ENCODE assay signal across 9 mouse cellular contexts in genomic region chr15:83727626-83728025, GRCm38 (mm10). TPM values are rescaled to one million over a fixed set of nuclear protein-coding genes. Genes with fewer than 3 reads are reported as not detected.
DNase-seq lines count a peak whose midpoint lies in the region; ATAC-seq and TF ChIP-seq lines count a peak whose summit lies in the region.
"Had no signal": no experiment of that assay in that cellular context is flagged by ENCODE, and none has a peak within 500 bp of the region (broad histone marks: within the 10 kb centered on the region; RNA-seq: fewer than 3 reads in every experiment).

No protein-coding gene starts in this region.

- H3K9ac ChIP-seq in forebrain, embryonic 13.5 days: no peak overlapping the region
- H3K9ac ChIP-seq in neural tube, embryonic 15.5 days (replicated peaks): no peak overlapping the region
- H3K9ac ChIP-seq in hindbrain, postnatal 0 days (replicated peaks; ENCODE audit: low read length): no peak overlapping the region

- H3K4me3 ChIP-seq in forebrain, embryonic 10.5 days: no peak overlapping the region
- no peak overlapping the region for H3K4me3 ChIP-seq in forebrain, embryonic 13.5 days
- no peak overlapping the region for H3K4me3 ChIP-seq in neural tube, embryonic 15.5 days (replicated peaks)
- no peak overlapping the region for H3K4me3 ChIP-seq in hindbrain, postnatal 0 days (ENCODE audit: low read length)

- ATAC-seq in forebrain, embryonic 13.5 days: no peak
- no peak for ATAC-seq in neural tube, embryonic 15.5 days (ENCODE audit: low FRiP score)
- no peak for ATAC-seq in hindbrain, postnatal 0 days

- peak overlapping the region; percentile 67 for H3K27ac ChIP-seq in forebrain, embryonic 10.5 days
- no peak overlapping the region for H3K27ac ChIP-seq in forebrain, embryonic 13.5 days
- H3K27ac ChIP-seq in neural tube, embryonic 15.5 days (replicated peaks): no peak overlapping the region
- no peak overlapping the region for H3K27ac ChIP-seq in hindbrain, postnatal 0 days

- H3K36me3 ChIP-seq in forebrain, embryonic 10.5 days (replicated peaks): no peaks in the 10 kb centered on the region
- no peaks in the 10 kb centered on the region for H3K36me3 ChIP-seq in forebrain, embryonic 13.5 days (ENCODE audit: poor library complexity, severe bottlenecking)
- no peaks in the 10 kb centered on the region for H3K36me3 ChIP-seq in neural tube, embryonic 15.5 days
- no peaks in the 10 kb centered on the region for H3K36me3 ChIP-seq in hindbrain, postnatal 0 days (ENCODE audit: insufficient read depth, low read length)

- no peaks in the 10 kb centered on the region for H3K9me3 ChIP-seq in forebrain, embryonic 10.5 days
- H3K9me3 ChIP-seq in forebrain, embryonic 13.5 days (replicated peaks): no peaks in the 10 kb centered on the region
- no peaks in the 10 kb centered on the region for H3K9me3 ChIP-seq in neural tube, embryonic 15.5 days (replicated peaks)
- H3K9me3 ChIP-seq in hindbrain, postnatal 0 days (ENCODE audit: low read length): no peaks in the 10 kb centered on the region

- TF ChIP-seq CTCF in hindbrain, postnatal 0 days (IDR thresholded peaks at IDR 0.05; ENCODE audit: low read depth): peak; percentile 73

- H3K4me2 ChIP-seq in forebrain, embryonic 13.5 days: no peak overlapping the region
- no peak overlapping the region for H3K4me2 ChIP-seq in neural tube, embryonic 15.5 days
- no peak overlapping the region for H3K4me2 ChIP-seq in hindbrain, postnatal 0 days (ENCODE audit: low read depth, low read length)

- H3K4me1 ChIP-seq in forebrain, embryonic 10.5 days: peaks cover 87% of the 10 kb centered on the region
- H3K4me1 ChIP-seq in forebrain, embryonic 13.5 days: peaks cover 29% of the 10 kb centered on the region
- H3K4me1 ChIP-seq in neural tube, embryonic 15.5 days: peaks cover 33% of the 10 kb centered on the region
- H3K4me1 ChIP-seq in hindbrain, postnatal 0 days (ENCODE audit: insufficient read depth, low read length): peaks cover 10% of the 10 kb centered on the region; the same call in 1 of the 2 replicates

- DNase-seq in forebrain, embryonic 10.5 days (ENCODE audit: extremely low spot score, low spot score): peak; percentile 73
- peak; percentile 66 for DNase-seq in neural tube, embryonic 10.5 days (ENCODE audit: extremely low spot score, low spot score)
- peak; percentile 58 to 78 for DNase-seq in cerebellum, postnatal 25 days
- peak; percentile 77 for DNase-seq in hindbrain, postnatal 0 days (ENCODE audit: low spot score)
- DNase-seq in lung, postnatal 36 days: peak; percentile 83
- peak; percentile 28 for DNase-seq in thymus, postnatal 25 days

- WGBS in forebrain, embryonic 10.5 days: 10% methylated on average over 3 of the region's 3 CpGs
- WGBS in forebrain, embryonic 13.5 days: 6% methylated on average over 3 of the region's 3 CpGs
- 12% methylated on average over 3 of the region's 3 CpGs for WGBS in neural tube, embryonic 15.5 days
- 23% methylated on average over 3 of the region's 3 CpGs for WGBS in hindbrain, postnatal 0 days

- peaks cover 85% of the 10 kb centered on the region for H3K27me3 ChIP-seq in forebrain, embryonic 10.5 days (ENCODE audit: poor library complexity, severe bottlenecking)
- H3K27me3 ChIP-seq in forebrain, embryonic 13.5 days: peaks cover 26% of the 10 kb centered on the region
- peaks cover 18% of the 10 kb centered on the region; the same call in 1 of the 2 replicates for H3K27me3 ChIP-seq in neural tube, embryonic 15.5 days (replicated peaks)
- H3K27me3 ChIP-seq in hindbrain, postnatal 0 days (ENCODE audit: insufficient read depth, low read length): 0 out of 2 replicates have a peak, but pooled peaks cover 7% of the 10 kb centered on the region

RNA-seq across cellular contexts. Expression of gene Scube1, which starts 2.8 kb away (rescaled TPM):
- polyA plus RNA-seq in forebrain, embryonic 10.5 days (2016; fragmentation: Nextera tagmentation; extraction: Ambion mirVana): 58.7 and 68.0 TPM in 2 replicates
- polyA plus RNA-seq in forebrain, embryonic 13.5 days (2015; fragmentation: Nextera tagmentation; extraction: Ambion mirVana): 10.7 and 13.0 TPM in 2 replicates
- polyA plus RNA-seq in neural tube, embryonic 15.5 days (2015; fragmentation: Nextera tagmentation; extraction: Ambion mirVana): 9.1 and 10.4 TPM in 2 replicates
- total RNA-seq in hindbrain, postnatal 0 days (2014; rRNA removed): 13.4 TPM in 2 replicates
- 3.2 and 3.3 TPM in 2 replicates for polyA plus RNA-seq in hindbrain, postnatal 0 days (2015; fragmentation: Nextera tagmentation; extraction: Ambion mirVana)
- total RNA-seq: hematopoietic stem cell, adult 5-6 weeks had no signal

RNA-seq across cellular contexts. Expression of gene Mpped1, which starts 51.6 kb away (rescaled TPM):
- polyA plus RNA-seq in forebrain, embryonic 10.5 days (2016; fragmentation: Nextera tagmentation; extraction: Ambion mirVana): 33.4 and 35.9 TPM in 2 replicates
- polyA plus RNA-seq in forebrain, embryonic 13.5 days (2015; fragmentation: Nextera tagmentation; extraction: Ambion mirVana): 84.8 and 104 TPM in 2 replicates
- polyA plus RNA-seq in neural tube, embryonic 15.5 days (2015; fragmentation: Nextera tagmentation; extraction: Ambion mirVana): 28.1 and 31.7 TPM in 2 replicates
- total RNA-seq in hindbrain, postnatal 0 days (2014; rRNA removed): 31.4 and 48.3 TPM in 2 replicates
- 13.5 and 14.2 TPM in 2 replicates for polyA plus RNA-seq in hindbrain, postnatal 0 days (2015; fragmentation: Nextera tagmentation; extraction: Ambion mirVana)
- total RNA-seq: hematopoietic stem cell, adult 5-6 weeks had no signal

Comparison
In these comparisons a context has a peak if more than half of its experiments do, and no peak if none do; other contexts are left out.
1. DNase-seq: peak in every context shown above with its lines; median percentile 83 in lung, postnatal 36 days; 77 in hindbrain, postnatal 0 days; 73 in forebrain, embryonic 10.5 days; 68 in cerebellum, postnatal 25 days; 66 in neural tube, embryonic 10.5 days; 28 in thymus, postnatal 25 days.